Mouse (Mus musculus) intestine, postnatal 0 days (tissue): ENCODE results near the gene Snx32. TPM values are rescaled to one million over a fixed set of nuclear protein-coding genes. Genes with fewer than 3 reads are reported as not detected.

Experiments used
- ATAC-seq: fragments of 200-750 bp; cut with Nextera tagmentation; 2 replicates; pipeline ENCODE4 v1.8.0; 2017; ENCODE audit warnings: mild to moderate bottlenecking, moderate TSS enrichment, moderate library complexity
- H3K27ac ChIP-seq: fragments of 300-500 bp; sonication (generic); 2 replicates; pipeline ENCODE4 v1.5.1; 2014; ENCODE audit warnings: mild to moderate bottlenecking, low read depth, low read length, moderate library complexity
- H3K27me3 ChIP-seq: fragments of 300-500 bp; sonication (generic); replicated peaks from 2 replicates; pipeline ENCODE4 v1.6.1; 2014; ENCODE audit warnings: low read length, mixed read lengths; ENCODE audit not compliant: control insufficient read depth, insufficient read depth
- H3K36me3 ChIP-seq: fragments of 300-500 bp; sonication (generic); 2 replicates; pipeline ENCODE4 v1.6.1; 2014; ENCODE audit warnings: mild to moderate bottlenecking, moderate library complexity; ENCODE audit not compliant: control insufficient read depth, insufficient read depth
- H3K4me1 ChIP-seq: fragments of 300-500 bp; sonication (generic); replicated peaks from 2 replicates; pipeline ENCODE4 v1.6.1; 2014; ENCODE audit warnings: antibody characterized with exemption, low read length, mixed read lengths; ENCODE audit not compliant: control insufficient read depth, insufficient read depth
- H3K4me2 ChIP-seq: fragments of 300-500 bp; sonication (generic); replicated peaks from 2 replicates; pipeline ENCODE4 v1.6.1; 2014; ENCODE audit warnings: low read depth, mild to moderate bottlenecking, moderate library complexity
- H3K4me3 ChIP-seq: fragments of 300-500 bp; sonication (generic); 2 replicates; pipeline ENCODE4 v1.5.1; 2014; ENCODE audit warnings: low read depth, low read length
- H3K9ac ChIP-seq: fragments of 300-500 bp; sonication (generic); 2 replicates; pipeline ENCODE4 v1.6.1; 2014; ENCODE audit warnings: mild to moderate bottlenecking, low read depth, low read length
- H3K9me3 ChIP-seq: fragments of 300-500 bp; sonication (generic); 2 replicates; pipeline ENCODE4 v1.6.1; 2016; ENCODE audit warnings: mixed run types; ENCODE audit not compliant: control insufficient read depth
- CTCF ChIP-seq: sonication (generic); IDR thresholded peaks from 2 replicates; pipeline ENCODE4 v1.5.1; 2016; ENCODE audit warnings: low read depth, mild to moderate bottlenecking, control low read depth, antibody characterized with exemption, moderate library complexity
- WGBS: fragments of 180-500 bp; shearing (Covaris S2); extraction: QIAGEN DNeasy Blood & Tissue Kit; methylation state at CpG from one replicate; pipeline ENCODE4 v1.1.7; 2014; 5-methylcytosine and 5-hydroxymethylcytosine counted together
- polyA plus RNA-seq: library from polyadenylated mRNA; unstranded; fragments of >200 nt; fragmentation: Nextera tagmentation; extraction: Ambion mirVana; gene quantifications from 2 replicates; pipeline ENCODE4 v1.2.1, GENCODE M21; 2015

The Snx32 gene
- polyA plus RNA-seq, 1 experiment from 2014 or later = 3.8 TPM

DNA sequence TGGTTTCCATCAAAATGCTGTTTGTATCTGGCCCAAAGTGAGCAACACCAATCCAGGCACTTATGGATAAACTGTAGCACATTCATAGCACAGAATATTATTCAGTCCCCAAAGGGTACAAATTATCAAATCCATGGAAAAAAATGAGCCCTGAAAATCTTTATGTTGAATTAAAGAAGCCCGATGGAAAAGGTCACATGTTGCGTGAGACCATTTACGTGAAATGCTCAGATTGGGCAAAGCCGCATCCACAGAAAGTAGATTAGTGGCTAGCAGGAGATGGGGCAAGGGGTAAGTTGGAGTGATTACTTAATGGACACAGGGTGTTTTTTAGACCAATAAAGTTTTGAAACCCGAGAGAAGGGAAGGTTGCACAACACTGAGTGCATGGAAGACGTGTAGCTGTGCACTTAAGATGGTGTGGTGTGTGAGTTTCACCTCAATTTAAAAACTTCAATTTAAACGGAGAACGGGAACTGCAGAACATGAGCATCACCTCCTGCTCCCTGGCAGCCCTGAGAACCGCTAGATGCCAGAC lies 65.9 kb downstream of the Snx32 start:
- H3K4me2 ChIP-seq = no peak overlapping the region
- no peak for ATAC-seq
- peaks cover 19% of the 10 kb centered on the region for H3K27me3 ChIP-seq
- TF ChIP-seq CTCF = no peak
- no peaks in the 10 kb centered on the region for H3K36me3 ChIP-seq
- WGBS = 53% methylated on average over 9 of the region's 9 CpGs
- H3K9me3 ChIP-seq = no peaks in the 10 kb centered on the region
- no peak overlapping the region for H3K27ac ChIP-seq
- H3K4me3 ChIP-seq = no peak overlapping the region
- no peak overlapping the region for H3K9ac ChIP-seq
- H3K4me1 ChIP-seq = 0 out of 2 replicates have a peak, but pooled peaks cover 6% of the 10 kb centered on the region

Other genes starting within 250 kb of the Snx32 start
- gene Pacs1, start 237.4 kb downstream of the Snx32 start, polyA plus RNA-seq = 6.2 and 6.6 TPM in 2 replicates
- 160 and 172 TPM in 2 replicates for gene Sf3b2, start 215.1 kb downstream of the Snx32 start, polyA plus RNA-seq
- 0.55 and 0.67 TPM in 2 replicates for gene Gal3st3, start 212.2 kb downstream of the Snx32 start, polyA plus RNA-seq
- not detected in 2 replicates for gene Catsper1, start 174.8 kb downstream of the Snx32 start, polyA plus RNA-seq
- 624 and 632 TPM in 2 replicates for gene Cst6, start 161.0 kb downstream of the Snx32 start, polyA plus RNA-seq
- gene Eif1ad, start 143.8 kb downstream of the Snx32 start, polyA plus RNA-seq = 81.2 and 88.1 TPM in 2 replicates
- gene Banf1, start 143.4 kb downstream of the Snx32 start, polyA plus RNA-seq = 309 and 329 TPM in 2 replicates
- gene Sart1, start 121.8 kb downstream of the Snx32 start, polyA plus RNA-seq = 53.7 and 63.0 TPM in 2 replicates
- gene Tsga10ip, start 108.0 kb downstream of the Snx32 start, polyA plus RNA-seq = 0.27 and 0.59 TPM in 2 replicates
- 136 and 137 TPM in 2 replicates for gene Drap1, start 85.6 kb downstream of the Snx32 start, polyA plus RNA-seq
- gene AI837181, start 85.4 kb downstream of the Snx32 start, polyA plus RNA-seq = 33.0 and 34.2 TPM in 2 replicates
- gene Fosl1, start 63.0 kb downstream of the Snx32 start, polyA plus RNA-seq = not detected in 2 replicates
- 7.3 and 7.5 TPM in 2 replicates for gene Ccdc85b, start 52.6 kb downstream of the Snx32 start, polyA plus RNA-seq
- 116 and 130 TPM in 2 replicates for gene Fibp, start 49.9 kb downstream of the Snx32 start, polyA plus RNA-seq
- gene Ctsw, start 42.0 kb downstream of the Snx32 start, polyA plus RNA-seq = 0.85 and 0.92 TPM in 2 replicates
- 39.4 and 40.7 TPM in 2 replicates for gene Efemp2, start 36.6 kb downstream of the Snx32 start, polyA plus RNA-seq
- 12.4 and 14.4 TPM in 2 replicates for gene Mus81, start 22.1 kb downstream of the Snx32 start, polyA plus RNA-seq
- gene Cfl1, start 20.1 kb downstream of the Snx32 start, polyA plus RNA-seq = 1,685 and 1,786 TPM in 2 replicates
- gene 1700020D05Rik, start 6.8 kb downstream of the Snx32 start, polyA plus RNA-seq = not detected in 2 replicates
- gene Ovol1, start 50.1 kb upstream of the Snx32 start, polyA plus RNA-seq = 19.2 and 24.1 TPM in 2 replicates
- gene Ap5b1, start 57.5 kb upstream of the Snx32 start, polyA plus RNA-seq = 13.0 and 15.9 TPM in 2 replicates
- 73.8 and 81.0 TPM in 2 replicates for gene Rnaseh2c, start 91.3 kb upstream of the Snx32 start, polyA plus RNA-seq
- gene Kat5, start 99.7 kb upstream of the Snx32 start, polyA plus RNA-seq = 37.4 and 38.6 TPM in 2 replicates
- gene Rela, start 126.9 kb upstream of the Snx32 start, polyA plus RNA-seq = 28.4 and 31.9 TPM in 2 replicates
- 8.2 and 9.8 TPM in 2 replicates for gene Sipa1, start 153.2 kb upstream of the Snx32 start, polyA plus RNA-seq
- 29.4 and 29.7 TPM in 2 replicates for gene Map3k11, start 178.2 kb upstream of the Snx32 start, polyA plus RNA-seq
- 9.3 and 12.7 TPM in 2 replicates for gene Pcnx3, start 178.4 kb upstream of the Snx32 start, polyA plus RNA-seq
- 0.12 and 0.21 TPM in 2 replicates for gene Kcnk7, start 193.8 kb upstream of the Snx32 start, polyA plus RNA-seq
- gene Ehbp1l1, start 215.8 kb upstream of the Snx32 start, polyA plus RNA-seq = 49.8 and 51.0 TPM in 2 replicates
- 48.5 and 48.9 TPM in 2 replicates for gene Fam89b, start 219.1 kb upstream of the Snx32 start, polyA plus RNA-seq
- 11.9 and 15.6 TPM in 2 replicates for gene Ltbp3, start 230.4 kb upstream of the Snx32 start, polyA plus RNA-seq